Mouse (Mus musculus) brain, embryonic 18.5 days (tissue): ENCODE measurements around the gene Olfr190.
"Not testable (repeated sequence)": the region's sequence is repeated elsewhere in the genome, so short reads cannot be mapped to it uniquely, and the experiment has no call there.

Source experiments
- DNase-seq: peaks from one replicate; pipeline ENCODE4 v3.0.0-alpha.2; 2012; ENCODE audit warnings: low read depth, low spot score

Gene Olfr190

DNA sequence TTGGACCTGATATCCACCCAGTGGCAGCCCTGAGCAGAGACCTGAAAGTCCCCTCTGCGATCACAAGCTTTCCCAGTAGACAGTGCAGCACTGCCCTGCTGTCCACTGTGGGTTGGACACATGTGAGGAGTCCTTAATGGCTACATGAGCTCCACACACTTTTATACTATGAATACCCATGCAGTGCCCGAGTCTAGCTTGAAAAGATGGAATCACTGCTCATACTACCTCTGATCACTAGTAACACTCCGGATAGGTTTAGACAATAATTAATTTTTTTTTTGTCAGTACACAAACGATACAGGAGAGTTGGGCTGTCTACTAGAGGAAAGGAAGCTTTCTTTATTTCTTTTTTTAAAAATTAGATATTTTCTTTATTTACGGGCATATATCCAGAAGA, at the start of gene Olfr190:
Olfr190 (minus strand) TSS at position 101 of the 400 bp plus-strand sequence.
- no peak for DNase-seq

DNA sequence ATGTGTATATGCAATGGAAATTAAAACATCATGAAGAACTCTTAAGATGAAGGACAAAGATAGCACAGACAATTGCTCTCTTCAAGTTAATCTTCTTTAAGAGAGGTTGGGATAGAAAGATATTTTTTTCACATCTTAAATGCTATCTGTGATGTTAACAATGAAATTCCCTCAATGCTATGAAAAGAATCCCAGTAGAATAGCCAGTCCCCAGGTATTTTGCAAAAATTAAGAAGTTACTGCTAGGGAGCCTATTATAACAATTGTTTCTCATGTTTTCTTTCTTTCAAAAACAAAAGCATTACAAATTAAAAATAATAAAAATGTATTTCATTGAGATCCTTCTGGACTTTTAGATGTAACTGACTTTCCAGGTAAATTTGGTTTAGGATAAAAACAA, 43.2 kb upstream of the Olfr190 start, which contains the start of gene Olfr194:
Olfr194 (minus strand) TSS at position 101 of the 400 bp plus-strand sequence.
- no peak for DNase-seq

DNA sequence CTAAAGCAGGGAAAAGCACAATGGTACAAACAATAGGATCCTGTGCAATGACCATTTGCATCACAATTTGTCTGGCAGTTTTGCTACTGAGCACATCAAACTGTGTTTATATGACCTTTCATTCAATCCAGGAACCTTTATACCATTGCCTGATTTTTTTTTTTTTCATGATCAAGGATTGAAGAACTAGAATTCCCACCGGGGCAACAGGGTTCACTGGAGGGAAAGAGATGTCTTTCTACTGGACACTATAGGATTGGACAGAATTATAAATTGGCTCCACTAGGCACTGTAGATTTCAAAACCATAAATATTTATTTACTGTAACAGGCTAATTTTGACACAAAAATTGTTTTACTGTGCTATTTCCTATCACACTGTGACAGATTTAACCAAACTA, 34.0 kb upstream of the Olfr190 start, which contains the start of gene Olfr193:
Olfr193 (minus strand) TSS at position 101 of the 400 bp plus-strand sequence.
- DNase-seq = no peak

DNA sequence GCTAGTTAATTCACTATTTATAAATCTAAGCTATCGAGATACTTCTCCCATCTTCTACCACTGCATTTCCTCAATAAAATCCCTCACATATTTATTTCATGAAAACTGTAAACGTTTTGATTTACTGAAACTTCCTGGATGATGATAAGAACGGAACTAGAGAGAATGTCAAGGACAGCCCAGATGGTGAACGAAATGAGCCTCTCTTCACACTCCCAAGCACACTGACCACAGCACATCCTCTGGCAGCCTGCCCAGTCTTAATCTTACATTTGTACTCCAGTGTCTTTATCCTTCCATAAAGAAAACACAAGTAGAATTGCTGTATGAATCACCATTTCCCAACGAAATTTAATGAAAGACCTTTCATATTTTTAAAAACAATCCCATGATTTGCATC, 30.7 kb upstream of the Olfr190 start:
- not testable (repeated sequence) for DNase-seq

DNA sequence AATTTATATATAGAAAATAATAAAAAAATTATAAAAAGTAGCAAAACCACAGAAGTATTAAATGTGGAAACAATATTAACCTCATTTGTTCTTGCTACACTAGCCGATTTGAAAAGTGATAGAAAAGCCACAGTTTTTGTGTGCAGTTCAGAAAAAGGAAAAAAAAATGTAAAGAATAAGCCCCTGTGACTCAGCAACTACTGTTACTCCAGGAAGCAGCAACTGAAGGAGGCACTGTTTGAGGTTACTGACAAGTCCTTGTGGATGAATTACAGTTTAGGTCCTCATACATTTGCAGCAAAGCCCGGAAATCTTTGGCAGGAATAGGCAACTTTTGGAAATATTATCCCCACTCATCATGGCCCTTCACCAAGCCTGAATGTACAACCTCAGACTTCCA, 27.5 kb upstream of the Olfr190 start:
- DNase-seq = no peak

DNA sequence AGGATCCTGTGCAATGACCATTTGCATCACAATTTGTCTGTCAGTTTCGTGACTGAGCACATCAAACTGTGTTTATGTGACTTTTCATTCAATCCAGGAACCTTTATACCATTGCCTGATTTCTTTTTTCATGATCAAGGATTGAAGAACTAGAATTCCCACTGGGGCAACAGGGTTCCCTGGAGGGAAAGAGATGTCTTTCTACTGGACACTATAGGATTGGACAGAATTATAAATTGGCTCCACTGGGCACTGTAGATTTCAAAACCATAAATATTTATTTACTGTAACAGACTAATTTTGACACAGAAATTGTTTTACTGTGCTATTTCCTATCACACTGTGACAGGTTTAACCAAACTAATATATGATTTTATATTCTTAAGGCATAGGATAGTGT, 11.9 kb upstream of the Olfr190 start, which contains the start of gene Olfr191:
Olfr191 (minus strand) TSS at position 101 of the 400 bp plus-strand sequence.
- not testable (repeated sequence) for DNase-seq

DNA sequence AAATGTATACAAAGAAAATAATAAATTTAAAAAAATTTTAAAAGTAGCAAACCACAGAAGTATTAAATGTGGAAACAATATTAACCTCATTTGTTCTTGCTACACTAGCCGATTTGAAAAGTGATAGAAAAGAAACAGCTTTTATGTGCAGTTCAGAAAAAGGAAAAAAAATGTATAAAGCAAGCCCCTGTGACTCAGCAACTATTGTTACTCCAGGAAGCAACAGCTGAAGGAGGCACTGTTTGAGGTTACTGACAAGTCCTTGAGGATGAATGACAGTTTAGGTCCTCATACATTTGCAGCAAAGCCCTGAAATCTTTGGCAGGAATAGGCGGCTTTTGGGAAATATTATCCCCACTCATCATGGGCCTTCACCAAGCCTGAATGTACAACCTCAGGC, 3.3 kb upstream of the Olfr190 start:
- not testable (repeated sequence) for DNase-seq

DNA sequence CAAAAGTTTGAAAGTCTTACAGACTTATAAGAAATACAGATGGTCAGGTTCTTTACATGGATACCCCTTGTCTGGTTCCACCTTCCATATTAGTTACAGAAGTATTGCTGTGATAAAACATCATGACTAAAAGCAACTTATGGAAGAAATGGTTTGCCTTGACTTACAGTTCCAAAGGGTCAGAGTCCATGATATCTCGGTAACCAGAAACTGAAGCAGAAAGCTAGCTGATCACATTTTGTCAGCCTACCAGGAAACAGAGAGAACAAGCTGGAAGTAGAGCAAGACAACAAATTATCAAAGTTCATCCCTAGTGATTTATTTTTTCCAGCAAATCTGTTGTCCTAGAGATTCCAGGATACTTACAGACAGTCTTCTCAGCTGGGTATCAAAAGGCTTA, 4.3 kb downstream of the Olfr190 start:
- DNase-seq = no peak

DNA sequence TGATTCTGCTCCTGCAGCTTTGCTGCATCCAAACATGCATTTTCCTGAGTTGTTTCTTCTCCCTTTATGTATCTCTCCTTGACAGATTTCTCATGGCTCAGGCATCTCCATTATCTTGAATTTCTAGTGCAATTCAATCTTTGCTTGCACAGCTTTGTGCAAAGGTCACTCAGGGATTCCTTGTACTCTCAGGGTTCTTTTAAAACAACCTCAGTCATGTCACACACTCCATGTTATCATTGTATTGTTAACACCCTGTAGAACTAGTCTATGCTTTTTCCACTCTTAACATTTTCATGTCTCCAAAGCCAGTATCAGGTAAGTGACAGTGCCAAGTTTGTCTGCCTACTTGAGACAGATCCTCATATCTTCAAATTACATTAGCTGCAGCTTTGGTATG, 6.0 kb downstream of the Olfr190 start:
- no peak for DNase-seq

DNA sequence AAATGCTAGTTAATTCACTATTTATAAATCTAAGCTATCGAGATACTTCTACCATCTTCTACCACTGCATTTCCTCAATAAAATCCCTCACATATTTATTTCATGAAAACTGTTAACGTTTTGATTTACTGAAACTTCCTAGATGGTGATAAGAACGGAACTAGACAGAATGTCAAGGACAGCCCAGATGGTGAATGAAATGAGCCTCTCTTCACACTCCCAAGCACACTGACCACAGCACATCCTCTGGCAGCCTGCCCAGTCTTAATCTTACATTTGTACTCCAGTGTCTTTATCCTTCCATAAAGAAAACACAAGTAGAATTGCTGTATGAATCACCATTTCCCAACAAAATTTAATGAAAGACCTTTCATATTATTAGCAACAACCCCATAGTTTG, 15.4 kb downstream of the Olfr190 start:
- DNase-seq = not testable (repeated sequence)

DNA sequence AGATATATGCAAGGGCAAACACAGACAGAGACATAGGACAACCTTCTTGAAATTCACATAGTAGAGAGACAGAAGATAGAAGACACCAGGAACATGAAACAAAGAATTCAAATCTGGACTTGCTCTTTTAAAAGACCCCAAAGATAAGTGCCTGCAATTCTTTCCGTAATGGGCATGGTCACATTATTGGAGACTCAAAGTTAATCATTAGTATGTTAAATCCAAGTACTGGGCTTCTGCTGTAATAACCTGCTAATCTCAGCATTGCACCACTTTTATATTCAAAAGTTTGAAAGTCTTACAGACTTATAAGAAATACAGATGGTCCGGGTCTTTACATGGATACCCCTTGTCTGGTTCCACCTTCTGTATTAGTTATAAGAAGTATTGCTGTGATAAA, 28.5 kb downstream of the Olfr190 start:
- not testable (repeated sequence) for DNase-seq

DNA sequence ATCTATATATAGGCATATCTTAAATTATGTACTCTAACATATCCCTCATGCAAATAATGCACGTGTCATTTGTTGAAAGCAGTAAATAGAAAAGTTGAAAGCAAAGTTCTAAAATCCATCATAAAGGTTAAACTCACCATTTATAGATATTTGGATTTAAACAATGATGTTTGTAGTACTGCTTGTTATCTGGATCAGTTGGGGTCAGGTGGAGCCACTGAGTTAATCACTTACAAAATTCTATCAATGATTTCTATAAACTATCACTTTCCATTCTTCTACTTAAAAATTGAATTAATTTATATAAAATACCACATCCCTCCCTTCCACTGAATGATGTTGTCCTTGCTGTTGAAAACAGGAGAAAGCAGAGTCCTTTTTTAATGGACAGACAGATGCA, 28.9 kb downstream of the Olfr190 start:
- DNase-seq = no peak

DNA sequence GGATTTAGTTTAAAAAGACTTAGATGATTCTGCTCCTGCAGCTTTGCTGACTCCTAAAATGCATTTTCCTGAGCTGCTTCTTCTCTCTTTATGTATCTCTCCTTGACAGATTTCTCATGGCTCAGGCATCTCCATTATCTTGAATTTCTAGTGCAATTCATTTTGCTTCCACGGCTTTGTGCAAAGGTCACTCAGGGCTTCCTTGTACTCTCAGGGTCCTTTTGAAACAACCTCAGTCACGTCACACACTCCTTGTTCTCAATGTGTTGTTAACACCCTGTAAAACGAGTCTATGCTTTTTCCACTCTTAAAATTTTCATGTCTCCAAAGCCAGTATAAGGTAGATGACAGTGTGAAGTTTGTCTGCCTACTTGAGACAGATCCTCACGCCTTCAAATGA, 30.2 kb downstream of the Olfr190 start:
- no peak for DNase-seq

DNA sequence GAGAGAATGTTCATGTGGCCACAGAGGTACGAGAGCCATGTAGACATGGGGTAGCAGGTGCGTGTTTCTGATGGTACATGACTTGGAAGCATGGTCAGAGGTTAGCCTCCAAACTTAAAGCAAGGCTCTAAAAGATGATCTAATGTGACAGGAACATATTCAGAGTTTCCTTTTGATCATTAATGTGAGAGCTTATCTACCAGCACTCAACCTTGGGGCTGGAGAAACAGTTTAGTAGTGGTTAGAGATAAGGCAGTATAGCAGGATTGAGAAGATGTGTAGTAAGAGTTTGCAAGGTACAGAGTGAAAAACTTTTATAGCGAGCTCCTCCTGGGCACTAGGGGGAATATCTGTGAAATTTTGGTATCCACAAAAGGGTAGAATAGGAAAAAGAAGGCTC, 32.0 kb downstream of the Olfr190 start:
- no peak for DNase-seq

DNA sequence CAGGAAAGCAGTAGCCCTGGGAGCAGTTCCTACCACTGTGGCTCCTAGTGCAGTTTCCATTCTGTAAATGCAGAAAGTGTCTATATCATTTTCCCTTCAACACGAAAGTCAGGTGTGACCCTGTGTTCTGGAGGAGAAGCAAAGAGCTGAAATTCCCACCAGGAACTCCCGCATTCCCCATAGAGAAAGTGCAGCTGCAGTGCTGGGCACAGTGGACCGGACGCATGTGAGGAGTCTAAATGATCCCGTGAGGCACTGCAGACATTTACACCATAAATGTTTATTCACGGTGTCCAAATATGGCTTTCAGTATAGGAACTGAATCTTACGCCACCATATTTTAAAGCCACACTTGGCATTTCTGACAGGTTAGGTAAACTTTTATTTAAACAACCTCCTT, 38.1 kb downstream of the Olfr190 start, which contains the start of gene Olfr187:
Olfr187 (minus strand) TSS at position 58 of the 400 bp plus-strand sequence.
- DNase-seq = no peak

DNA sequence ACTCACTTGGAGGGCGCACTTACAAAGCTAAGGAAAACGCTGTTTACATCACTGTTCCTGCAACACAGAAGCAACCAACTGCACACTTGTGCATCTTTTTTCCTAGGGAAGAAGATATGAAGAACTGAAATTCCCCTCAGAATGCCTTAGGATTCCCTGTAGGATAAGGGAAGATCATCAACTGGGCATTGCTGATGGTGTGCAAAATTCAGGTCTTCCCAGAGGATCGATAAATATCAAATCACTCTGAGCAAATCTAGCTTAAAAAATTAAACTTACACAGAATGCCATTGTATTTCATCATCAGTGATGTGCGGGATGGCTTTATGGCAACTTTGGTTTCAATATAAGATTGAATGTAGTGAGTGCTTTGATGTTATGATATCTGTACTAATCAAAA, 47.6 kb downstream of the Olfr190 start, which contains the start of gene Olfr186:
Olfr186 (minus strand) TSS at position 101 of the 400 bp plus-strand sequence.
- no peak for DNase-seq
